Mouse (Mus musculus): ENCODE measurements around the gene Zcrb1.
A peak's percentile ranks its signal among the peaks of the same experiment; 100 is the strongest.

Gene Zcrb1

DNA sequence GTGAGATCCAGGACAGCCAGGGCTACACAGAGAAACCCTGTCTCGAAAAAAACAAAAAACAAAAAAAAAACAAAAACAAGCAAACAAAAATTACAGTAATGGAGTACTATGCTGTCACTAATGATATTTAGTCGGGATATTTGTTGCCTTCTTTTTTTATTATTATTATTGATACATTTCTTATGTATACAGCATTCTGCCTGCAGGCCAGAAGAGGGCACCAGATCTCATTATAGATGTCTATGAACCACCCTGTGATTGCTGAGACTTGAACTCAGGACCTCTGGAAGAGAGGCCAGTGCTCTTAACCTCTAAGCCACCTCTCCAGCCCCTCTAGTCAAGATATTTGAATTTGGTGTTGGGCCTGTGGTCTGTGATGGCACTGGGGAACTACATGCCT lies 26.3 kb downstream of the Zcrb1 start:
- no peak for DNase-seq (ENCODE audit: low spot score in 2 of 2)

GRCm38 (mm10) chr15:93368558-93368957 lies 29.6 kb downstream of the Zcrb1 start:
- no peak for DNase-seq (ENCODE audit: low spot score in 2 of 2)

DNA sequence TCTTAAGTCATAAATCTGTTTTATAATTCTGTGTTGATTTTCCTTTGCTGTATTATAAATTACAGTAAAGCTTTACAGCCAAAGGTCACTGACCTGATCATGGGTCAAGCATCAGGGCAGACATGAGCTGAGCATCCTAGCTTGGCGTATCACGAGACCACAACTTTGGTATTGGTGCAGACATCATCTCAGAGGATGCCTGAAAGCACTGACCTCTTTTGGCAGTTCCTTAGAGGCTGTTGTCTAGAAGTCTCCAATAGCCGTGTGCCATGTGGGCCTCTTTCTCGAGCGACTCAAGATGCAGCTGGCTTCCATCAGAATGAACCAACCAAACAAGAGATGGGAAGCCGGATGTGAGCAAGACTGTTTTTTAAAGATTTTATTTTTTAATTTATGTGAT lies 32.6 kb downstream of the Zcrb1 start:
- DNase-seq (ENCODE audit: low spot score in 2 of 2): no peak

GRCm38 (mm10) chr15:93358346-93359095 lies 39.6 kb downstream of the Zcrb1 start:
- no peak for DNase-seq (ENCODE audit: low spot score in 2 of 2)

DNA sequence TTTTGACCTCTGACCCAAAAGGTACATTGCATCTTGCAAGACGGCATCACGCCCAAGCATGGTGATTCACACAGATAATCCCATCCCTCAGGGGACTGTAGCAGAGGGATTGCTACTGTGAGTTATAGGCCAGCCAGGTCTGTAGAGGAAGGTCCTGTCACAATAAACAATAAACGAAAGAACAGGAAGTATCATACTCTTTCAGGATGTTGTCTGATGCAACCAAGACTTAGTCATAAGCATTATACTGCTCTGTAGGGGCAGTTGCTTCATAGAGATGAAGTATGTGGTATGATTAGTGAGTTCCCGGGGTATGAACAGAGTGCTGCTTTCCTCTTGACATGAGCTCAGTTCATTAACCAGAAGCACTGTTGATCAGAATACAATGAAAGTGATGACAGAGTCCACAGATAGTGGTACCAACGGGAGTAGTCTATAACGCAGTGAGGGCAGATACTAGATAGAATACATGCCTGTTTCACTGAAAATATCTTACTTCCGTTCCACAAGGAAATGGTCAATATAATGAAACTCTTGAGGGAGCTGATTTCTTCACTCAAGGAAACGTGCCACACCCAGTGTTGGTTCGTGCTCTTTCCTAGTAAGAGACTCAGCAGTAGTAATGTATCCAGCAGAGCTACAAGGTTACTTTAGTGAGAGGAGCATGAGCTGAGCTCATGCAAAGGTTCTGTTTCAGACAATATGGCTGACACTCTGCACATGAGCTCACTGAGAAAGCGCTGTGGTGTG lies 57.3 kb downstream of the Zcrb1 start:
- DNase-seq (ENCODE audit: low spot score in 2 of 2): no peak

- peak; percentile 64 to 78 for DNase-seq (ENCODE audit: low spot score in 2 of 2)
These were observed 61.0 kb downstream of the Zcrb1 start, which contains the start of gene Yaf2 for GRCm38 (mm10) chr15:93336925-93337761. Yaf2 (minus strand) TSS chr15:93336935.

DNA sequence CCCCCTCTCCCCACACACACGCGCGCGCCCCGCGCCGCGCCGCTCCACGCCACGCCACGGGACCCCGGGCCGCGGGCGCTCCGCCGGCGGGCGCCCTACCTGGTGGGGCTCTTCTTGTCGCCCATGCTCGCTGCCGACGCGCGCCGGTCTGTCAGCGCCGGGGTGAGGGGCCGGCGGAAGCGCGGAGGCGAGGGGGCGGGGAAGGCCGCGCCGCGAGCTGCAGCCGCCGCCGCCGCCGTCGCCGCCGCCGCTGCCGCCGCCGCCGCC lies 61.5 kb downstream of the Zcrb1 start:
- DNase-seq (ENCODE audit: low spot score in 2 of 2): no peak
